Mouse (Mus musculus) forebrain, embryonic 11.5 days (tissue): ENCODE measurements around the gene Hbb-y. TPM values are rescaled to one million over a fixed set of nuclear protein-coding genes. Genes with fewer than 3 reads are reported as not detected.
"Not testable (repeated sequence)": the region's sequence is repeated elsewhere in the genome, so short reads cannot be mapped to it uniquely, and the experiment has no call there.

Experiments
- ATAC-seq: fragments of 200-750 bp; cut with Nextera tagmentation; replicated peaks from 2 replicates; pipeline ENCODE4 v1.8.0; 2017; ENCODE audit warnings: moderate TSS enrichment; ENCODE audit not compliant: low FRiP score
- DNase-seq: peaks from one replicate; pipeline ENCODE4 v3.0.0-alpha.2; 2017; ENCODE audit warnings: low spot score
- H3K27ac ChIP-seq: fragments of 300-500 bp; sonication (generic); 2 replicates; pipeline ENCODE4 v1.5.1; 2014; ENCODE audit warnings: low read depth, low read length
- H3K27me3 ChIP-seq: fragments of 300-500 bp; sonication (generic); 2 replicates; pipeline ENCODE4 v1.6.1; 2014; ENCODE audit warnings: mild to moderate bottlenecking, low read length, mixed read lengths; ENCODE audit not compliant: control insufficient read depth, insufficient read depth
- H3K36me3 ChIP-seq: fragments of 300-500 bp; sonication (generic); 2 replicates; pipeline ENCODE4 v1.6.1; 2014; ENCODE audit warnings: mild to moderate bottlenecking, low read length, moderate library complexity, mixed read lengths; ENCODE audit not compliant: control insufficient read depth, insufficient read depth
- H3K4me1 ChIP-seq: fragments of 300-500 bp; sonication (generic); replicated peaks from 2 replicates; pipeline ENCODE4 v1.6.1; 2014; ENCODE audit warnings: low read length, mixed read lengths; ENCODE audit not compliant: control insufficient read depth, insufficient read depth
- H3K4me2 ChIP-seq: fragments of 300-500 bp; sonication (generic); 2 replicates; pipeline ENCODE4 v1.6.1; 2014; ENCODE audit warnings: low read depth, mild to moderate bottlenecking, low read length, moderate library complexity, mixed read lengths; ENCODE audit not compliant: severe bottlenecking
- H3K4me3 ChIP-seq: fragments of 300-500 bp; sonication (generic); 2 replicates; pipeline ENCODE4 v1.5.1; 2014; ENCODE audit warnings: low read depth, low read length
- H3K9ac ChIP-seq: fragments of 300-500 bp; sonication (generic); 2 replicates; pipeline ENCODE4 v1.6.1; 2014; ENCODE audit warnings: low read length
- H3K9me3 ChIP-seq: fragments of 300-500 bp; sonication (generic); 2 replicates; pipeline ENCODE4 v1.6.1; 2016; ENCODE audit warnings: low read length, mixed read lengths; ENCODE audit not compliant: control insufficient read depth
- WGBS: fragments of 180-500 bp; shearing (Covaris S2); extraction: QIAGEN DNeasy Blood & Tissue Kit; methylation state at CpG from one replicate; pipeline ENCODE4 v1.1.7; 2014; 5-methylcytosine and 5-hydroxymethylcytosine counted together
- polyA plus RNA-seq: library from polyadenylated mRNA; unstranded; fragments of >200 nt; fragmentation: Nextera tagmentation; extraction: Ambion mirVana; gene quantifications from 2 replicates; pipeline ENCODE4 v1.2.1, GENCODE M21; 2014

Gene Hbb-y
- polyA plus RNA-seq, 1 experiment from 2014 or later, result 11,615 TPM

- Histone ChIP-seq H3K4me2 (no peak overlapping the region), H3K27me3 (no peaks in the 10 kb centered on the region), H3K4me3 (no peak overlapping the region), H3K9me3 (no peaks in the 10 kb centered on the region), H3K27ac (no peak overlapping the region), H3K9ac (no peak overlapping the region), H3K36me3 (no peaks in the 10 kb centered on the region), H3K4me1 (no peaks in the 10 kb centered on the region)
- peak; percentile 60 for DNase-seq
- ATAC-seq, result peak; percentile 56; the same call in 1 of the 2 replicates
- WGBS, result 50% methylated on average over 1 of the region's 1 CpGs
These were observed 7.8 kb upstream of the Hbb-y start for GRCm38 (mm10) chr7:103860855-103861254.

GRCm38 (mm10) chr7:103859076-103859475, 6.1 kb upstream of the Hbb-y start:
- H3K36me3 ChIP-seq, result no peaks in the 10 kb centered on the region
- ATAC-seq (no peak), DNase-seq (no peak)
- no peak overlapping the region for H3K9ac ChIP-seq
- H3K27ac ChIP-seq, result no peak overlapping the region
- H3K4me1 ChIP-seq, result no peaks in the 10 kb centered on the region
- H3K4me3 ChIP-seq, result no peak overlapping the region
- no peaks in the 10 kb centered on the region for H3K27me3 ChIP-seq
- 75% methylated on average over 2 of the region's 2 CpGs for WGBS
- no peaks in the 10 kb centered on the region for H3K9me3 ChIP-seq
- H3K4me2 ChIP-seq, result no peak overlapping the region

DNA sequence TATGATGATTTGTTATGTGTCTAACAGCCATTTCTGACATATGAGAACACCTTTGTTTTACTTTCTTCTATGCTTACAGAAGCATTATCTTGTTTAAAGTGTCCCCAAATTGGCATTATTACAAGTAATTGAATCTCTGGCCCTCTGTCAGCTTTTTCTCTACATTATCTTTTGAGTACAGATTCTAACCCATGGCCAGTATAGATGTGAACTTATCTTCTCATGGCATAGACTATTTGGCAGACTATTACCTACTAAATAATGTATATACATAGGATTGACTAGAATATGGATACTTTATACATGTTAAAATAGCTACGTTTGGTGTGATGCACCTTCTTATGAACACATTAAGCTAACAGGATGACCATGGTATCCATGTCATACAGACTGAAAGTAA, 1.7 kb upstream of the Hbb-y start:
- Histone ChIP-seq H3K27me3 (no peaks in the 10 kb centered on the region), H3K27ac (no peak overlapping the region), H3K36me3 (no peaks in the 10 kb centered on the region), H3K4me2 (no peak overlapping the region), H3K9me3 (no peaks in the 10 kb centered on the region), H3K4me1 (no peaks in the 10 kb centered on the region), H3K9ac (no peak overlapping the region), H3K4me3 (no peak overlapping the region)
- DNase-seq (no peak), ATAC-seq (no peak)
- 66% methylated on average over 1 of the region's 1 CpGs for WGBS

DNA sequence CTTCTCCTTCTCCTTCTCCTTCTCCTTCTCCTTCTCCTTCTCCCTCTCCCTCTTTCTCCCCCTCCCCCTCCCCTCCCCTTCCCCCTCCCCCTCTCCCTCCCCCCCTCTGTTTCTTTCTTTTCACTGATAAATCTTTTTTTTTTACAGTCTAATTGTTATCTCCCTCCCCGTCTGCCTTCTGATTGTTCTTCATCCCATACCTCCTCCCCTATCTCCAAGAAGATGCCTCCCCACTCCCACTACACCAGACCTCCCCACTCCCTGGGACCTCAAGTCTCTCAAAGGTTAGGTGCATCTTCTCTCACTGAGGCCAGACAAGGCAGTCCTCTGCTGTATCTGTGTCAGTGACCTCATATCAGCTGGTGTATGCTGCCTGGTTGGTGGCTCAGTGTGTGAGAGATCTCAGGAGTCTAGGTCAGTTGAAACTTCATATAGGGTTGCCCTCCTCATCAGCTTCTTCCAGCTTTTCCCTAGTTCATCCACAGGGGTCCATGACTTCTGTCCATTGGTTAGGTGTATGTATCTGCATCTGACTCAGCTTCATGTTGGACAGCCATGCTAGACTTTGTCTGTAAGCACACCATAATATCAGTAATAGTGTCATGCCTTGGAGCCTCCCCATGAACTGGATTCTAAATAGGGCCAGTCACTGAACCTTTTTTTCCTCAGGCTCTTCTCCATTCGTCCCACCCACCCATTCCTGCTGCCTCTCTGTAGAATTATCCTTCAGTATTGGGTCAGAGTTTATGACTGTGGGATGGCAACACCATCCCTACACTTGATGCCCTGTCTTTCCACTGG, 8.3 kb downstream of the Hbb-y start:
- ATAC-seq (no peak), DNase-seq (no peak)
- no peaks in the 10 kb centered on the region for H3K27me3 ChIP-seq
- no peak overlapping the region for H3K4me3 ChIP-seq
- H3K9ac ChIP-seq, result no peak overlapping the region
- no peaks in the 10 kb centered on the region for H3K4me1 ChIP-seq
- no peaks in the 10 kb centered on the region for H3K36me3 ChIP-seq
- 47% methylated on average over 1 of the region's 2 CpGs for WGBS
- H3K27ac ChIP-seq, result no peak overlapping the region
- no peaks in the 10 kb centered on the region for H3K9me3 ChIP-seq
- H3K4me2 ChIP-seq, result no peak overlapping the region

DNA sequence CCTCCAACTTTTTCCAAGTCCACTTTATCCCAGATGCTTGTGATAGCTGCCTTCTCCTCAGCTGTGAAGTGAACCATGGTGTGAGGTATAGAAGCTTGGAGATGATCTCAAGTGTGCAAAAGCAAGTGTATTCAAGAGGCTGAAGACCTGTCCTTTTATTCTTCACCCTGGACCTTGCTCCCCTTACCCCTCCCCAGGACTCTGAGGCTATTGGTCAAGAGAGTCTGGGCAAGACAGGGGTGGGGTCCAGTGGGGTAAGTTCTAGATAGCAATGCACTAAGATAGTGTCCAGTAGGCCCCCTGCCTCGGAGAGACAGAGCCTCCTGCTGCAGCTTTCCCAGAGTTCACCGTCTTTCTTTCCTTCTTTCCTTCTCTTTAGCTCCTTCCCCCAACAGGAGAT, 10.0 kb downstream of the Hbb-y start, which contains the start of gene Hbb-bh1:
Hbb-bh1 (minus strand) TSS at position 131 of the 400 bp plus-strand sequence.
- Histone ChIP-seq H3K27me3 (no peaks in the 10 kb centered on the region), H3K4me3 (no peak within 1 kb of the TSS), H3K9me3 (no peaks in the 10 kb centered on the region), H3K9ac (no peak within 1 kb of the TSS), H3K4me2 (no peak within 1 kb of the TSS), H3K4me1 (no peaks in the 10 kb centered on the region), H3K27ac (no peak within 1 kb of the TSS), H3K36me3 (no peaks in the 10 kb centered on the region)
- ATAC-seq (no peak), DNase-seq (no peak)
- 71% methylated on average over 2 of the region's 2 CpGs for WGBS

DNA sequence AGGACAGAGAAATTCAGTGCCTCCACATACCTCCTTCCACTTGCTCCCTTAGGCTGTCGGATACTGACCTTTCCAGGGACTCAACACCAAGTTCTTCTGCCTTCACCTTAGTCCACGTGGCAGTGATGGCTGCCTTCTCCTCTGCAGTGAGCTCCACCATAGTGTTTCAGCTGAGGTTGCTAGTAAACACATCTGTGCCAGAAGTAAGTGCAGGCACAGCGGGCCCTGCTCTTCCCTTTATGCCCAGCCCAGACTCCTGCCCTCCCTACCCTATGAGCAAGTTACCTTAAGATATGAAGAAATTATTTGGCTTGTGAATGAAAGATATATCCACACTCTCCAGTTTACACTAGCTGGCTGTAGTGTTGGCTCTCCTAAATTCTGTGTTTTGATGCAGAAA, 12.7 kb downstream of the Hbb-y start, which contains the start of gene Hbb-bh2:
Hbb-bh2 (minus strand) TSS at position 253 of the 400 bp plus-strand sequence.
- no peak for ATAC-seq
- H3K4me1 ChIP-seq, result no peaks in the 10 kb centered on the region

GRCm38 (mm10) chr7:103827808-103828207, 25.2 kb downstream of the Hbb-y start, which contains the start of gene Hbb-bs:
TSS of gene Hbb-bs (minus strand) at chr7:103828096.
- Histone ChIP-seq H3K9me3 (no peaks in the 10 kb centered on the region), H3K27me3 (no peaks in the 10 kb centered on the region), H3K4me3 (no peak within 1 kb of the TSS), H3K9ac (no peak within 1 kb of the TSS), H3K4me1 (no peaks in the 10 kb centered on the region), H3K4me2 (no peak within 1 kb of the TSS), H3K36me3 (no peaks in the 10 kb centered on the region), H3K27ac (no peak within 1 kb of the TSS)
- DNase-seq, result no peak
- no peak for ATAC-seq
- 89% methylated on average over 4 of the region's 4 CpGs for WGBS

More for the DNA sequence above, 12.7 kb downstream of the Hbb-y start, which contains the start of gene Hbb-bh2:
- H3K9ac ChIP-seq, result no peak within 1 kb of the TSS
- no peak within 1 kb of the TSS for H3K27ac ChIP-seq
- H3K36me3 ChIP-seq, result no peaks in the 10 kb centered on the region
- no peaks in the 10 kb centered on the region for H3K27me3 ChIP-seq
- WGBS, result 75% methylated on average over 3 of the region's 3 CpGs
- no peak within 1 kb of the TSS for H3K4me3 ChIP-seq
- DNase-seq, result no peak
- no peaks in the 10 kb centered on the region for H3K9me3 ChIP-seq
- H3K4me2 ChIP-seq, result no peak within 1 kb of the TSS

DNA sequence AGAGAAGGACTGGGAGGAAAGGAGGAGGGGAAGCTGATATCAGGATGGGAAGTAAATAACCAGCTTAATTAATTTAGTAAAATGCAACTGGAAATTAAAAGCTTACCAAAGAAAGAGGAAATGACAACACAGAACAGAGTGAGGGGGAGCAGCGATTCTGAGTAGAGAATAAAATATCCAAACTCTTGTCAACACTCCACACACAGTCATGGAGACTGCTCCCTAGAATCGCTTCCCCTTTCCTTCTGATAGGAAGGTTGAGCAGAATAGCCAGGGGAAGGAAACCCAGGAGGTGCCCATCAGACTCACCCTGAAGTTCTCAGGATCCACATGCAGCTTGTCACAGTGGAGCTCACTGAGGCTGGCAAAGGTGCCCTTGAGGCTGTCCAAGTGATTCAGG, 25.9 kb downstream of the Hbb-y start:
- no CpG with 5 or more reads among the region's 2 CpGs for WGBS

More for the DNA sequence above, 25.9 kb downstream of the Hbb-y start:
- not testable (repeated sequence) for H3K27me3 ChIP-seq, H3K4me2 ChIP-seq, H3K36me3 ChIP-seq, H3K4me3 ChIP-seq, ATAC-seq, H3K4me1 ChIP-seq, H3K9ac ChIP-seq, H3K27ac ChIP-seq, DNase-seq, H3K9me3 ChIP-seq
